Mouse (Mus musculus) MEL-GATA-1-ER (cell line): ENCODE measurements around the gene Ptrhd1.

Experiments used
- DNase-seq: peaks from one replicate; pipeline ENCODE4 v3.0.0-alpha.2; 2012; ENCODE audit warnings: low read depth; ENCODE audit errors: extremely low read depth

The Ptrhd1 gene

DNA sequence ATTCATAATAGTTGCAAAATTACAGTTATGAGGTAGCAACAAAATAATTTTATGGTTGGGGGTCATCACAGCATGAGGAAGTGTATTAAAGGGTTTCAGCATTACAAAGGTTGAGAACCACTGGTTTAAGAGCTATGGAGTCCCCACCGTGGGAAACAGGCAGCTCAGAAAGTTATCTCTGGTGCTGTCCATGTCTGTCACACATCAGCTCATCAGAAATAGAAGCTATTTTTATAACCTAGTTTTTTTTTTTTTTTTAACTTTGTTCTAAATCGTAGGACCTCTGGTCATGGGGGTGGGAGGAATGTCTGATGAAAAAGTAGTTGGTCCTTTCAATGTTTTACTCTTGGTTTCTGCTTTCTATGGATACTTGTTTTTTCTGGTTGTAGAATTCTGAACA, 10.0 kb downstream of the Ptrhd1 start:
- no peak for DNase-seq

DNA sequence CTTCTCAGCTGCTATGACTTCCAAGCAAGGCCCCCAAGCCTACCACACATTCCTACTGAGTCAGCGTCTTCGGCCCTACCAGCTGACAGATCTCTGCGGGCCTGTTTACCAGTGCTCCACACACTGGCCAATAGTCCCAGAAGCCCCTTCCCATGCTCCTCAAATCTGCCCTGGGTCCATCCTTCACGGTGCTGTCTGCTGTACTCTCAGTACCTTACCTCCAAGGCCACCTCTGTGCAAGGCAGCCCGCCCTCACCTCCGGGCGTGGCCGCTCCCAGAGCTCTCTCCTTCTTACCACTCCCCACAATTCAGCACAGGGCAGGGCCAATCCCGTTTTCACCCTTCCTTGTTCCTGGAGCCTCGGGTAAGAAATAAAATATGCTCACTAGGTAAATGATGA, 11.9 kb downstream of the Ptrhd1 start:
- DNase-seq, result no peak

DNA sequence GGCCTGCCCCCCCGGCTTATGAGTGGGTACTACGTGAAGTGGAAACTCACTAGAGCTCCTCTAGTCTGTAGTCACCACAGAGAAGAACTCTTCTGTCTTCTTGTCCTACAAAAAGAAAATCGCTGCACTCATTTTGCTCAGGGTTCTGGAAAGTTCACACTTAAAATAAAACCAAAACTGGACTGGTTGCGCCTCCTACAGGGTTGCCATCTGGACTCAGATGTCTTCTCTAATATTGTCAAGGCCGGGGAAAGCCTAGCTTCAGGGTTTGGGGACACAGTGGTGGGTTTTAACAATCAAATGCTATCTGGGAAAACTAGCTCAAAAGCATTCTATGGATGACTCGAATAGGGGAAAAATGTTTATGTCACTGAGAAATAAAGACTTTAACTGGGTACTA, 16.0 kb downstream of the Ptrhd1 start:
- no peak for DNase-seq

DNA sequence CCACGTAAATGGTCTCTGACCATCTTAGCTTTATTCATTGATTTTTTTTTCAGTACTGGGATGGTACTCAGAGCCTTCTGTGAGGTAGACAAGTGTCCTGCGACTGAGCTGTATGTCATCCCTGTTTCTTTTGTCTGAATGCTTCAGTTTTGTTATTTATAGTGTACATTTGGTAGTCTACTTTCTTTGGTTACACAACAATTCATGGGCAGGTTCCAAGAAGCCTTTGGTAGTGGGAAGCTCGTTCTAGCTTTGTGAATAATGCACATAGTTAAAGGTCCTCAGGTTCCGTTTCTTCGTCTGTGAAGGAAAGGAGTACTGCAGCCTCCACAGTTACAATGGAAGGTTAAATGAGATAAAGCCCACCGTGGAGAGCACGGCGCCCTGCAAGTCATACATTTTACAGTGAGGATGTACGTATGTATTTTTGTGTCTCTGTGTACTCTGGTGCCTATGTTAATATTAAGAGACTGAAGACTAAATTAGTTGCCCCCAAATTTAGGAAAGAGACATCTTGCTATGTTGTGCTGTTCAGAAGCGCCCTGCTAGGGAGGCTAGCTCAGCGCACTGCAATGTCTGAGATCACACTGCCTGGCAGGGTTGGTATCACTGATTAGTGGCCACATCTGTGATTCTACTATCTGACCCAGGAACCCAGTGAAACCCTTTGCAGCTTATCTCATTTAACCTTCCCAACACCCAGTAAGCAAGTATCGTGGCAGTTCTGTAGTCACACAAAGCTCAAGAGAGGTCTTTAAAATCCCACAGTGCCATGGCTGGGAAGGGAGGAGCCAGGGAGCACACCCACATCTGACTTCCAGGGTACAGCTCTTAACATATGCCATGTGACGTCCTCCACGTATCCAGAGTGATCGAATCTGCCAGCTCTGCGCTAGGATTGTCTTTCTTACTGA, 19.2 kb downstream of the Ptrhd1 start:
- no peak for DNase-seq

DNA sequence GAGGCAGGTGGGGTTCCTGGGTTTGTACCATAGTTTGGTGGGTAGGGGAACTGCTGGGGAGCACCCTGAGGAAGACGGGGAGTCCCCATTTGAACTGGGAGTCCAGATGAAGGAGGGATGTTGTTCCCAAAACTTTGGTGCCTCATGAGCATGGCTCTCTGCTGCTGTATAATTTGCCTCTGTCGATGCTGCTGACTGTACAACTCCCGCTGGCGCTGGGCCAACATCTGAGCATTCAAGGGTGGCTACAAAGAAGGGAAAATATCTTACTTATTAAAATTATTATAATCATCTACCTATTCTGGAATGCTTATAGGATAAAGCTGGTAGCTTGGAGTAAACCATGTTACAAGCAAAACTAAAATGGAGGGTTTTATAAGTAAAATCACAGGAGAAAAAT, 33.9 kb downstream of the Ptrhd1 start:
- no peak for DNase-seq

DNA sequence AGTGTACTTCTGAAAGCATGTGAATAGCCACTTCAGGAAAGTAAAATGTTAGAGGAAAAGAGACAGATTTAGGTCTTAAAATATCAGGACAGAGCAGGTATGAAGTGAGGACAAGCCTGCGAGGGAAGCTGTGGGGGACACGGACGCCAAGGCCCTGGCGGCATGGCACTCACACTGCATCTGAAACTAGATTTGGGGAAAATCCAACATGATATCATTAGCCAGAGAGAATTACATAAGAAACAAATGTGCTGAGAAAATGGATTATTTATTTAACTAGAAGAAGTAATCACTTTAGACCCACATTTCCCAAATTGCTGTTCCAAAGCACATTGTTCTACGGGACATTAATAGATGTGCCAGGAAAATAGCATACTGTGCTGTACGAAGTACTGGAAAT, 37.3 kb downstream of the Ptrhd1 start:
- DNase-seq, result no peak

DNA sequence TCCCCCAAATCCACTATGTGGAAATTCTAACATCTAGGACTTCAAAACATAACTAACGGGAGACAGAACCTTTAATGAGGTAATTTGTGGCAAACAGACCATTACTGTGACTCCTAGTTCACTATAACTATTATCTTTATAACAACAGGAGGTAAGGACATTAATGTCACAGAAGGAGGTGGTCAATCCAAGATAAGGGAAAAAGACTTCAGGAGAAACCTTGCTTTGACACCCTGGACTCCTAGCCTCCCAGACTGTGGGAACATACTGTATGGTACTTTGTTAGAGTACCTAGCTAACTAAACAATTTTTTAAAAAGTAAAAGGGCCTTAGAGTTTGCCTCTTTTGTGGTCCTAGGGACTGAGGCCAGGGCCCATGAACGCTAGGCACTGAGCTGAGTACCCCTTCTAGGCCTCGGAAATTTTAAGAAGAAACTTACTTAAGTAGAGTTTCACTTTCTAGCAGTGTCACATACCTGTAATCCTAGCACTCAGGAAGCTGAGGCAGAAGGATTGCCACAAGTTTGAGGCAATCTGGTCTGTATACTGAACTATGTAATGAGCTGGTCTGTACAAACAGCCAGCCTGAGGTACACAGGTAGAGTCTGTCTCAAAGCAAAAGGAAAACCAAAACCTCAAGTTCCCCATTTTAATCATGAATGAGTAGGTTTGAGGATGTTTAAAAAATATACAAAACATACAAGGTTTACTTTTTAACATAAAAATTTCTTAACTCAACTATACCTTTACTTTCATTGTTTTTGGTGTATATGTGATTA, 45.3 kb downstream of the Ptrhd1 start:
- DNase-seq, result peak; percentile 22

DNA sequence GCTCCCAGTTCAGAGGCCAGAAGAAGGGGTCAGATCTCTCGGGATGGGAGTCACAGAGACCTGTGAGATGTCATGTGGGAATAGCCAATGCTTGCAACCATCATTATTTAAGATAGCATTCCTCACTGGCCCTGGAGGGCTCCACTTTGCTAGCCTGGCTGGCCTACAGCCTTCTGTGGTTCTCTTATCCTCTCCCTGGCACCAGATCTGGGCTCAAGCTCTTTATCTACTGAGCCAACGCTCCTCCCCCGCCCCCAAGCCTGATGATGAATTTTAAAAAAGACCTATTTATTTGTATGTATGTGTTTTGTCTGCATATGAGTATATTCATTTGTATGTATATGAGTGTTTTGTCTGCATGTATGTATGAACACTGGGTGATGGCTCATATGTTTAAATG, 46.1 kb downstream of the Ptrhd1 start:
- peak; percentile 8 for DNase-seq

DNA sequence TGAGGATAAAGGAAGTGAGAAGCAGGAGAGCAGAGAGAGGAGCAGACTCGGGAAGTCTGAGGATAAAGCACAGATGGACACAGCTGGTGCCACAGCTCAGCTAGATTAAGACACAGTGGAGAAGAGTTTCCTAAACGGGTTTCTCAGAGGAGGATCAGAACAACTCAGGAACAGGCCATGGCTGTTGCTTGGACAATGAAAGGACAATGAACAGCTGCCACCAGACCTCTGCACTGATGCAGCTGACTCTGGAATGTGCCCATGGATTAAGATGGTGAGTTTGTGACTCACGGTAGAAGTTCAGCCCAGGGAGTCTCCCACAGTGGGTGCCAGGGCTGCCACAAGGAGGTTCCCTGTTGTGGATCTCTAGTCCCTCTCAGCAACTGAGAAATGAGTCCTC, 51.4 kb downstream of the Ptrhd1 start:
- DNase-seq, result no peak
